21 mouse cellular contexts compared by ENCODE assay signal in the genomic region with DNA sequence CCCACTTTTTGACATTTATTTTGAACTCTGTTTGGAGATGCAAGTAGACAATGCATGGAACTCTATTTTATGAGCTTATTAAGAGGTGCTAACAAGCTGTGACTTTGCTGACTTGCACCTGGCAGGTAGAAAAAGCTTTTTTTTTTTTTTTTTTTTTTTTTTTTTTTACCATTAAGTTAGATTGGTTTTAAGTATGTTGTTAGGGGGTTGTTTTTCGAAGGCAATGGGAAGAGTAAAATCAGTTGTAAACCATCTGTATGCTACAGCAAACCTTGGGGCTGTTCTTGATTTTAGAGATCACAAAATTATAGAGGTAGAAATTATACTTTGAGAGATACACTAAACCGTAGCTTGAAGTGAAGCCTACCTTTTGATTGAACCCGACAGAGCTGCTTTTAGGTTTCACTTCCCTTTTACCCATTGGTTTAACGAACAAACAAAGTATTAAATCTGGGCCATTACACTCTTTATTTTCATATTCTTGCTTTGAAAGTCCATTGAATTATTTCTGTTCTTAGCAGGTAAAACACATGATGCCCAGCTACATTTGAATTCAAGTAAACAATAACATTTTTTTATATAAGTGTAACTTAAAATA.
"Had no signal": no experiment of that assay in that cellular context is flagged by ENCODE, and none has a peak within 500 bp of the region (broad histone marks: within the 10 kb centered on the region; RNA-seq: fewer than 3 reads in every experiment).

No protein-coding gene starts in this region.

- DNase-seq: kidney, adult 11 months; kidney, adult 8-10 months; kidney, postnatal 10 days; kidney, postnatal 36 days; liver; lung, adult 18-20 months; lung, postnatal 10 days; lung, postnatal 36 days; right cerebral cortex, postnatal 4 days; thymus, postnatal 25 days had no signal

- H3K27ac ChIP-seq: intestine, embryonic 15.5 days; kidney, embryonic 15.5 days; limb, embryonic 10.5 days; limb, embryonic 13.5 days; liver, embryonic 12.5 days; liver, embryonic 15.5 days; lung, embryonic 15.5 days; neural tube, embryonic 13.5 days; stomach, postnatal 0 days had no signal

- H3K4me2 ChIP-seq: intestine, embryonic 15.5 days; kidney, embryonic 15.5 days; limb, embryonic 13.5 days; liver, embryonic 12.5 days; liver, embryonic 15.5 days; lung, embryonic 15.5 days; midbrain, embryonic 11.5 days; neural tube, embryonic 13.5 days had no signal

- H3K27me3 ChIP-seq: intestine, embryonic 15.5 days; liver, embryonic 15.5 days; lung, embryonic 15.5 days had no signal

- H3K9ac ChIP-seq: intestine, embryonic 15.5 days; kidney, embryonic 15.5 days; limb, embryonic 13.5 days; liver, embryonic 12.5 days; liver, embryonic 15.5 days; lung, embryonic 15.5 days; neural tube, embryonic 13.5 days had no signal

- H3K4me3 ChIP-seq: intestine, embryonic 15.5 days; kidney, embryonic 15.5 days; limb, embryonic 10.5 days; limb, embryonic 13.5 days; liver, embryonic 12.5 days; liver, embryonic 15.5 days; lung, embryonic 15.5 days; neural tube, embryonic 13.5 days had no signal

- H3K36me3 ChIP-seq: intestine, embryonic 15.5 days; kidney, embryonic 15.5 days; limb, embryonic 10.5 days; limb, embryonic 13.5 days; liver, embryonic 12.5 days; liver, embryonic 15.5 days; lung, embryonic 15.5 days; neural tube, embryonic 13.5 days had no signal

- H3K9me3 ChIP-seq: intestine, embryonic 15.5 days; kidney, embryonic 15.5 days; limb, embryonic 10.5 days; limb, embryonic 13.5 days; liver, embryonic 12.5 days; liver, embryonic 15.5 days; lung, embryonic 15.5 days; neural tube, embryonic 13.5 days had no signal

- ATAC-seq: liver, embryonic 12.5 days; midbrain, embryonic 16.5 days had no signal

- H3K4me1 ChIP-seq: intestine, embryonic 15.5 days; kidney, embryonic 15.5 days; liver, embryonic 15.5 days; lung, embryonic 15.5 days; neural tube, embryonic 13.5 days had no signal
